Mouse (Mus musculus) thymus, adult 2 months (tissue): ENCODE measurements around the gene Cyb5r1. TPM values are rescaled to one million over a fixed set of nuclear protein-coding genes. Genes with fewer than 3 reads are reported as not detected.
A peak's percentile ranks its signal among the peaks of the same experiment; 100 is the strongest.
"Not testable (repeated sequence)": the region's sequence is repeated elsewhere in the genome, so short reads cannot be mapped to it uniquely, and the experiment has no call there.

Experiments used
- DNase-seq: peaks from one replicate; pipeline ENCODE4 v3.0.0; 2021
- H3K27ac ChIP-seq: fragments of 200-500 bp; 2 replicates; pipeline ENCODE4 v1.5.1; 2012; ENCODE audit warnings: low read length, control low read depth; ENCODE audit not compliant: control insufficient read depth, insufficient read depth
- H3K27me3 ChIP-seq: fragments of 200-500 bp; 2 replicates; pipeline ENCODE4 v1.6.1; 2012; ENCODE audit warnings: mild to moderate bottlenecking, low read length, moderate library complexity, mixed read lengths; ENCODE audit not compliant: control insufficient read depth, insufficient read depth
- H3K36me3 ChIP-seq: fragments of 200-500 bp; 2 replicates; pipeline ENCODE4 v1.6.1; 2012; ENCODE audit warnings: mild to moderate bottlenecking, low read length, moderate library complexity; ENCODE audit not compliant: control insufficient read depth, insufficient read depth
- H3K4me1 ChIP-seq: fragments of 200-500 bp; replicated peaks from 2 replicates; pipeline ENCODE4 v1.6.1; 2012; ENCODE audit warnings: low read length; ENCODE audit not compliant: control insufficient read depth, insufficient read depth
- H3K4me3 ChIP-seq: fragments of 200-500 bp; 2 replicates; pipeline ENCODE4 v1.5.1; 2012; ENCODE audit warnings: mild to moderate bottlenecking, low read length, control low read depth, moderate library complexity; ENCODE audit not compliant: control insufficient read depth, insufficient read depth
- CTCF ChIP-seq: fragments of 200-500 bp; IDR thresholded peaks from 2 replicates; pipeline ENCODE4 v1.5.1; 2012; ENCODE audit warnings: mild to moderate bottlenecking, control low read depth, low read length, moderate library complexity, borderline replicate concordance; ENCODE audit not compliant: control insufficient read depth, poor library complexity, insufficient read depth; ENCODE audit errors: extremely low read depth
- POLR2A ChIP-seq: fragments of 200-500 bp; IDR thresholded peaks from 2 replicates; pipeline ENCODE4 v1.6.1; 2012; ENCODE audit warnings: mild to moderate bottlenecking, low read length, control low read depth, moderate library complexity; ENCODE audit not compliant: control insufficient read depth, poor library complexity, insufficient read depth; ENCODE audit errors: extremely low read depth
- WGBS: fragments of 180-500 bp; shearing (Covaris S2); methylation state at CpG from one replicate; pipeline ENCODE4 v1.1.7; 2018; 5-methylcytosine and 5-hydroxymethylcytosine counted together
- polyA plus RNA-seq: library from polyadenylated mRNA; depleted of rRNA; stranded (reverse); fragments of >200 nt; gene quantifications from 2 replicates; pipeline ENCODE4 v1.2.3, GENCODE M21; 2012

Gene Cyb5r1
- polyA plus RNA-seq, 1 experiment = 47.2 TPM

DNA sequence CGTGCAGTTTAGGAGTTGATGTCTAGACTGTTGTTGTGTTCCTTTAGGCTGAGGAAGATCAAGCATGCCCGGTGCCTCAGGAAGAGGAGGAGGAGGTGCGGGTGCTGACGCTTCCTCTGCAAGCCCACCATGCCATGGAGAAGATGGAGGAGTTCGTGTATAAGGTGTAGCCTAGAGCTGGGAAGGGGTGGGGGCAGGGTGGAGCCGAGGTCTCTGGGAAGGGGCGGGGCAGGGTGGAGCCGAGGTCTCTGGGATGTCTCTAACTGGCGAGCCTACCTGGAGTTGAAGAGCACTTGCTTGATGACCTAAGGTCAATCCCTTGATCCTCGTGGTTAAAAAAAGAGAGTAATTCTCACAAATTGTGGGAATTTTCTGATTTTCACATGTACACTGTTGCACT, 18.6 kb downstream of the Cyb5r1 start:
- Histone ChIP-seq H3K36me3 (peaks cover 56% of the 10 kb centered on the region), H3K4me3 (no peak overlapping the region)
- 89% methylated on average over 10 of the region's 10 CpGs for WGBS

DNA sequence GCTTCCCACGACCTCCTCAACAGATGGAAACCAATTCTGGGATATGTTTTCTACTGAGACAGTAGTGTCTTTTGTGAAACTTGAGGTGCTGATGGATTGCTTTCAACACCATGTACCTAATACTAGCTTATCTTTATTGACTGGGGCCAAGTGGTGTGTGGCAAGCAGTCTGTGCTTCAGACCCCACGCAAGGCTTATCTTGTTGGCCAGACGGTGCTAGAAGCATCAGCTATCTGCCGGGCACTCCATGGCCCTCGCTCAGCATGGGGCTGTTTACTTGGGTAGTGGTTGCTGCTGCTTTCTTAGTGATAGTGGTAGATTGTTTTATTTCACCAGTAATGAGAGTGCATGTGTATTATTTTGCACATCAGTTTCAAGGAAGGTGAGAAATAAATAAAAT, 20.9 kb downstream of the Cyb5r1 start:
- no peaks in the 10 kb centered on the region for H3K4me1 ChIP-seq
- H3K4me3 ChIP-seq = no peak overlapping the region
- no peak for TF ChIP-seq POLR2A
- TF ChIP-seq CTCF = no peak
- H3K36me3 ChIP-seq = peaks cover 67% of the 10 kb centered on the region
- 95% methylated on average over 5 of the region's 5 CpGs for WGBS
- no peak for DNase-seq
- H3K27ac ChIP-seq = no peak overlapping the region
- no peaks in the 10 kb centered on the region for H3K27me3 ChIP-seq

More for the DNA sequence above, 18.6 kb downstream of the Cyb5r1 start:
- H3K27me3 ChIP-seq = no peaks in the 10 kb centered on the region
- no peak for TF ChIP-seq CTCF
- no peak for TF ChIP-seq POLR2A
- no peak overlapping the region for H3K27ac ChIP-seq
- no peak for DNase-seq
- no peaks in the 10 kb centered on the region for H3K4me1 ChIP-seq

DNA sequence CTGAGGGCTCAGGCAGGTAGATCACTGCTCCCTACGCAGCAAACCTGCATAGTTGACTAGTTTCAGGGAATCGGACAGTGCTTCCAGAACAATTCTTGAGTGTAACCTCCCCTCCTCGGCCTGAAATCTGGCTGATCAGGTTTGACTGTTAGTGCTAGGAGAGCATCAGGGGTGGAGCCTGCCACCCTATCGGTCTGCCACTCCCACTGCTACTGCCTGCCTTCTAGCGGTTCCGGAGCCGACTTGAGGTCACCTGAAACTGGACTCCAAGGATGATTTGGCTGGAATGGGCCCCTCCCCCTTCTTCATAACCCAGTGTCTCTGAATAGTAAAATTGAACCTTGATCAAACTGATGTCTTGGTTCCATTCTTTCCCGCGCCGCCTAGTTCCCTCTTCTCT, 27.6 kb downstream of the Cyb5r1 start:
- peaks cover 31% of the 10 kb centered on the region for H3K36me3 ChIP-seq
- H3K4me3 ChIP-seq = no peak overlapping the region
- 0 out of 2 replicates have a peak, but pooled peaks cover 2% of the 10 kb centered on the region for H3K4me1 ChIP-seq
- WGBS = 93% methylated on average over 10 of the region's 10 CpGs
- TF ChIP-seq CTCF (no peak), POLR2A (no peak)
- no peak overlapping the region for H3K27ac ChIP-seq
- DNase-seq = no peak
- H3K27me3 ChIP-seq = no peaks in the 10 kb centered on the region

DNA sequence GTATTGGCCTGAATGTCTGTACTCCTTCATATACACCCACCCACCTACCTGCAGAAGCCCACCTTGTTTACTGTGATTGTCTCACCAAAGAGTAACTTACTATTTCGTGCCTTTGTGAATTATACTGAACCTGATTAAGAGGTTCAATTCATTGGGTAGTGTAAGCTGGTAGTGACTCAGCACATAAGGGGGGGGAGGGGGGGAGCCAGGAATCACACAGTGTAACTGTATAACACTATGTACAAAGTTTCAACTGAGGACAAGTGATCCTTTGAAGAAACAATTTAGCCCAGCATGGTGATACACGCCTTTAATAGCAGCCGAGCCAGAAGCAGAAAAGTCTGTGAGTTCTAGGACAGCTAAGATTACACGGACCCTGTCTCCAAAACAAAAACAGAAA, 28.1 kb downstream of the Cyb5r1 start:
- 92% methylated on average over 4 of the region's 4 CpGs for whole genome bisulfite sequencing
- peaks cover 27% of the 10 kb centered on the region for H3K36me3 ChIP-seq
- TF ChIP-seq POLR2A (no peak), CTCF (no peak)
- DNase-seq = no peak
- H3K4me1 ChIP-seq = 0 out of 2 replicates have a peak, but pooled peaks cover 2% of the 10 kb centered on the region
- H3K27ac ChIP-seq = no peak overlapping the region
- H3K4me3 ChIP-seq = no peak overlapping the region
- no peaks in the 10 kb centered on the region for H3K27me3 ChIP-seq

DNA sequence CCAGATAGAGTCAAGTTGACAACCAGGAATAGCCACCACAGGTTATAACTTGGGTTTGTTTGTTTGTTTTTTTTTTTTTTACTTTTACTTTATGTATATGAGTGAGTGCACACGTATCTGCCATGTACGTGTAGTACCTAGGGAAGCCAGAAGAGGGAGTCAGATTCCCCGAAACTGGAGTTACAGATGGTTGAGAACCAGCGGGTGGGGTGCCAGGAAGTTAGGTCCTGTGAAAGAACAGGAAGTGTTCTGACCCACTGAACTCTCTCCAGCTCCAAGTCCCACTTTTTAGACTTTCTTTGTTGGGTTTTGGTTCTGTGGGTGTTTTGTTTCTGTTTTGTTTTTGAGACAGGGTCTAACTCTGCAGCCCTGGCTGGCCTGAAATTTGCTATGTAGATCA, 30.1 kb downstream of the Cyb5r1 start:
- Histone ChIP-seq H3K4me3 (no peak overlapping the region), H3K4me1 (0 out of 2 replicates have a peak, but pooled peaks cover 2% of the 10 kb centered on the region), H3K36me3 (peaks cover 21% of the 10 kb centered on the region), H3K27me3 (no peaks in the 10 kb centered on the region), H3K27ac (no peak overlapping the region)
- DNase-seq = peak; percentile 43
- TF ChIP-seq CTCF = no peak
- no peak for TF ChIP-seq POLR2A
- 45% methylated on average over 4 of the region's 4 CpGs for WGBS

DNA sequence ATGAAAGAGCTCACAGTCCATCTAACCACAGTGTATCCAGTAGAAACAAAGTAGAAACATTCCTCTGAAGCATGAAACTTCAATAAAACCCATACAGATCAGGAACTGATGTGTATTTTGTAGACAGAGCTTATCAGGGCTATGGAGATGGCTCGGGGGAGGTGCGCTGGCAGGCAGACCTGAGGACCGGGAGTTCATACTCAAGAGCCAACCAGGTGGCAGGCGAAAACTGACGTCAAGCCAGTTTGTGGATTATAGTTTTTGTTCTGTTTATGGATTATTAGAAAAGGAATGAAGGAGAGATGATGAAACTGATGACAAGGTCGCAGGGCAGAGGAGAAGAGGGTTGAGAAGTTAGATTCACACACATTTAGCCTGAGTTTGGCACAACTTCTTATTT, 35.1 kb downstream of the Cyb5r1 start:
- Histone ChIP-seq H3K36me3 (no peaks in the 10 kb centered on the region), H3K27me3 (no peaks in the 10 kb centered on the region), H3K4me3 (no peak overlapping the region), H3K4me1 (0 out of 2 replicates have a peak, but pooled peaks cover 2% of the 10 kb centered on the region), H3K27ac (no peak overlapping the region)
- no peak for TF ChIP-seq POLR2A
- no peak for TF ChIP-seq CTCF
- no peak for DNase-seq
- WGBS = 94% methylated on average over 6 of the region's 6 CpGs

DNA sequence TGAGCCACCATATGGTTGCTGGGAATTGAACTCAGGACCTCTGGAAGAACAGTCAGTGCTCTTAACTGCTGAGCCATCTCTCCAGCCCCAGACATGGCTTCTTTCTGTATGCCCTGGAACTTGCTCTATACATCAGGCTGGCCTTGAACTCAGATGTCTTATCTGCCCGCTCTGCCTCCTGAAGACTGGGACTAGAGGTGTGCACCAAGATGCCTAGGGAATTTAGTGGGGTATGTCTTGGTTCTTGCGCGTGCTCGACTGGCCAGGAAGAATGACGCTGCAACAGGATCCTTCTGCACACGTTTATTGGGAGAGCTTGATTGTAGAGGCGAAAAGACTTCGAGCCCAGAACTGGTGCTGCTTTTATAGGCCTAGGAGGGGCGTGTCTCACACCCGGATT, 36.4 kb downstream of the Cyb5r1 start:
- H3K27ac ChIP-seq, H3K27me3 ChIP-seq, H3K4me1 ChIP-seq, DNase-seq, H3K4me3 ChIP-seq, H3K36me3 ChIP-seq: not testable (repeated sequence)
- WGBS = 94% methylated on average over 7 of the region's 10 CpGs
